Mouse (Mus musculus) left cerebral cortex, postnatal 36 days (tissue): ENCODE measurements around the gene Sel1l. TPM values are rescaled to one million over a fixed set of nuclear protein-coding genes. Genes with fewer than 3 reads are reported as not detected.

Experiments
- DNase-seq, 2 experiments: peaks; one replicate each; pipeline ENCODE4 v3.0.0; 2021 to 2022; ENCODE audit warnings: low spot score in 2 of 2, mixed read lengths in 1 of 2
- intact Hi-C: fragments of 180-260 bp; cut with DNase I; formaldehyde crosslinking; loops from one replicate; pipeline ENCODE4 v1.15.1; 2025
- total RNA-seq, 2 experiments: library from RNA; stranded (reverse); gene quantifications; 2 replicates each; pipeline ENCODE4 v1.2.3; 2021

The Sel1l gene
- total RNA-seq, result 100 to 1,000 TPM; 142 to 171 TPM

GRCm38 (mm10) chr12:91849045-91849467 lies at the start of gene Sel1l:
TSS of gene Sel1l (minus strand) at chr12:91849157.
- intact Hi-C loops, result no loop called here
- peak; percentile 97 to 98 for DNase-seq

GRCm38 (mm10) chr12:91892622-91893560 lies 43.9 kb upstream of the Sel1l start:
- intact Hi-C loops, result no loop called here
- DNase-seq, result no peak

- intact Hi-C loops, result no loop called here
- no peak for DNase-seq
Measured at GRCm38 (mm10) chr12:91880431-91880830, 31.5 kb upstream of the Sel1l start.

- DNase-seq, result peak; percentile 59 to 68
- intact Hi-C loops, result loop anchor here (10.0 kb wide), 1 partner anchor 426 kb away; no protein-coding TSS in a partner anchor
Measured at GRCm38 (mm10) chr12:91878912-91879250, 29.9 kb upstream of the Sel1l start.

GRCm38 (mm10) chr12:91878056-91878911 lies 29.3 kb upstream of the Sel1l start:
- DNase-seq, result no peak
- intact Hi-C loops, result loop anchor here (10.0 kb wide), 1 partner anchor 427 kb away; no protein-coding TSS in a partner anchor

GRCm38 (mm10) chr12:91877646-91878045 lies 28.7 kb upstream of the Sel1l start:
- intact Hi-C loops, result loop anchor here (10.0 kb wide), 1 partner anchor 427 kb away; no protein-coding TSS in a partner anchor
- no peak for DNase-seq

GRCm38 (mm10) chr12:91870671-91871070 lies 21.7 kb upstream of the Sel1l start:
- intact Hi-C loops, result loop anchor here (10.0 kb wide), 1 partner anchor 434 kb away; no protein-coding TSS in a partner anchor

GRCm38 (mm10) chr12:91869352-91869751 lies 20.4 kb upstream of the Sel1l start:
- intact Hi-C loops, result no loop called here
- DNase-seq, result no peak

More at GRCm38 (mm10) chr12:91870671-91871070, 21.7 kb upstream of the Sel1l start:
- DNase-seq, result peak in 1 of 2 experiments; percentile 41

GRCm38 (mm10) chr12:91854330-91854729 lies 5.4 kb upstream of the Sel1l start:
- no peak for DNase-seq
- intact Hi-C loops, result no loop called here

- intact Hi-C loops, result no loop called here
- DNase-seq, result no peak
Measured at GRCm38 (mm10) chr12:91848394-91849044, 438 bp downstream of the Sel1l start.

- intact Hi-C loops, result no loop called here
- DNase-seq, result no peak
Measured at GRCm38 (mm10) chr12:91846038-91846437, 2.9 kb downstream of the Sel1l start.

- intact Hi-C loops, result no loop called here
- no peak for DNase-seq
Measured at GRCm38 (mm10) chr12:91845393-91845792, 3.6 kb downstream of the Sel1l start.

- intact Hi-C loops, result no loop called here
- DNase-seq, result no peak
Measured at GRCm38 (mm10) chr12:91844542-91844941, 4.4 kb downstream of the Sel1l start.

- no peak for DNase-seq
- intact Hi-C loops, result no loop called here
Measured at GRCm38 (mm10) chr12:91843888-91844287, 5.1 kb downstream of the Sel1l start.

GRCm38 (mm10) chr12:91841714-91842113 lies 7.2 kb downstream of the Sel1l start:
- DNase-seq, result no peak
- intact Hi-C loops, result no loop called here

- no peak for DNase-seq
- intact Hi-C loops, result no loop called here
Measured at GRCm38 (mm10) chr12:91838261-91838660, 10.7 kb downstream of the Sel1l start.

- intact Hi-C loops, result no loop called here
- no peak for DNase-seq
Measured at GRCm38 (mm10) chr12:91837401-91838065, 11.4 kb downstream of the Sel1l start.

- intact Hi-C loops, result no loop called here
Measured at GRCm38 (mm10) chr12:91833939-91834333, 15.0 kb downstream of the Sel1l start.

More at GRCm38 (mm10) chr12:91833939-91834333, 15.0 kb downstream of the Sel1l start:
- no peak for DNase-seq
